Mouse (Mus musculus): ENCODE results near the gene 2010109A12Rik. TPM values are rescaled to one million over a fixed set of nuclear protein-coding genes. Genes with fewer than 3 reads are reported as not detected.

Gene 2010109A12Rik
- polyA plus RNA-seq, 1 experiment = 0.84 TPM

DNA sequence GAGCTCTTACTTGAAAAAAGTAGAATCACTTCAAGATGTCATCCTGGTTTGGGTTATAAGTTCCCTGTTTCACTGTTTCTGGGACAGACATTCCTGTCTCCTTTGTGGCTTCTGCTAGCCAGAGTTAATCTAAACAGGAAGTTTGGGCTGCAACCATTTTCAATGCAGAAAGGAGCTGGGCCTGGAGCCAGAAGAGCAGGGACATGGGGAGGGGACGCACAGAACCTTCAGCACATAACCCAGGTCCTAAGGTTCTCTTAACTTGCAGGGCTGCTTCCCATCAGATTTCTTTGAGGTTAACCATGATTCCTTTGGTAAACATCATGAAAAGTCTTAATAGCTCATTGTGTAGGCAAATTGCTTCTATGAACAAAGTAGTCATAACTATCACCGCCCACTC, 56.4 kb downstream of the 2010109A12Rik start:
- WGBS = 93% methylated on average over 2 of the region's 2 CpGs
- DNase-seq = no peak
- Histone ChIP-seq H3K4me3 (replicated peaks; ENCODE audit: insufficient read depth, low read depth, low read length) (no peak overlapping the region), H3K27ac (ENCODE audit: insufficient read depth, low read length) (no peak overlapping the region), H3K27me3 (ENCODE audit: control insufficient read depth, insufficient read depth, low read length) (no peaks in the 10 kb centered on the region), H3K4me1 (ENCODE audit: control insufficient read depth, insufficient read depth, low read length) (no peaks in the 10 kb centered on the region)
- TF ChIP-seq CTCF (IDR thresholded peaks at IDR 0.05; ENCODE audit: borderline replicate concordance, insufficient read depth, low read depth, low read length) (no peak), POLR2A (IDR thresholded peaks at IDR 0.05; ENCODE audit: borderline replicate concordance, insufficient read depth, low read length) (no peak)

Other genes with a start within 250 kb of the 2010109A12Rik start
- gene Sowahb, start 161.5 kb upstream of the 2010109A12Rik start, polyA plus RNA-seq (2012; rRNA removed) = 17.0 and 19.1 TPM in 2 replicates
- 74.0 and 77.7 TPM in 2 replicates for gene Sept11, start 113.1 kb upstream of the 2010109A12Rik start, polyA plus RNA-seq (2012; rRNA removed)
- gene Ccni, start within 50 bp of the 2010109A12Rik start, polyA plus RNA-seq (2012; rRNA removed) = 176 and 183 TPM in 2 replicates
- 47.2 and 48.2 TPM in 2 replicates for gene Ccng2, start 60.7 kb downstream of the 2010109A12Rik start, polyA plus RNA-seq (2012; rRNA removed)